Mouse (Mus musculus) MEL (cell line): ENCODE results near the gene Tia1. TPM values are rescaled to one million over a fixed set of nuclear protein-coding genes. Genes with fewer than 3 reads are reported as not detected.

ENCODE experiments used
- DNase-seq: peaks from one replicate; pipeline ENCODE4 v3.0.0; 2011; ENCODE audit warnings: low read depth, low spot score
- H3K27ac ChIP-seq: 2 replicates; pipeline ENCODE4 v1.5.1; 2012; ENCODE audit warnings: low read depth, mild to moderate bottlenecking, control low read depth, low read length, moderate library complexity; ENCODE audit not compliant: control insufficient read depth
- H3K27me3 ChIP-seq, 2 experiments: fragments of 150-350 bp in 1 of 2; sonication (generic) in 1 of 2; 2 replicates each; pipeline ENCODE4 v1.6.1; 2012; ENCODE audit warnings: low read length in 2 of 2, mild to moderate bottlenecking in 2 of 2, improper control_type of control experiment in 1 of 2, moderate library complexity in 1 of 2; ENCODE audit not compliant: insufficient read depth in 2 of 2, control insufficient read depth in 1 of 2
- H3K36me3 ChIP-seq, 2 experiments: 2 replicates each; pipeline ENCODE4 v1.6.1; 2012 to 2014; ENCODE audit warnings: low read length in 2 of 2, improper control_type of control experiment in 1 of 2, inconsistent platforms in 1 of 2, mild to moderate bottlenecking in 1 of 2; ENCODE audit not compliant: insufficient read depth in 2 of 2, control insufficient read depth in 1 of 2
- H3K4me1 ChIP-seq, 2 experiments: fragments of 150-350 bp in 1 of 2; sonication (generic) in 1 of 2; 2 replicates each; pipeline ENCODE4 v1.6.1; 2012; ENCODE audit warnings: low read length in 2 of 2, improper control_type of control experiment in 1 of 2, mild to moderate bottlenecking in 1 of 2; ENCODE audit not compliant: insufficient read depth in 2 of 2, control insufficient read depth in 1 of 2
- H3K4me3 ChIP-seq, 2 experiments: fragments of 150-350 bp in 1 of 2; sonication (generic) in 1 of 2; 2 replicates each; pipeline ENCODE4 v1.5.1; 2012; ENCODE audit warnings: low read depth in 2 of 2, low read length in 2 of 2, mild to moderate bottlenecking in 2 of 2, moderate library complexity in 2 of 2, control low read depth in 1 of 2, improper control_type of control experiment in 1 of 2; ENCODE audit not compliant: control insufficient read depth in 1 of 2, insufficient read depth in 1 of 2
- H3K79me2 ChIP-seq: 2 replicates; pipeline ENCODE4 v1.6.1; 2012; ENCODE audit warnings: mild to moderate bottlenecking, low read length, moderate library complexity; ENCODE audit not compliant: control insufficient read depth, poor library complexity, insufficient read depth
- H3K9ac ChIP-seq: 2 replicates; pipeline ENCODE4 v1.6.1; 2012; ENCODE audit warnings: low read depth, mild to moderate bottlenecking, control low read depth, low read length, moderate library complexity; ENCODE audit not compliant: control insufficient read depth, poor library complexity, severe bottlenecking
- H3K9me3 ChIP-seq: fragments of 150-350 bp; sonication (generic); replicated peaks from 2 replicates; pipeline ENCODE4 v1.6.1; 2012; ENCODE audit warnings: mild to moderate bottlenecking, low read length, improper control_type of control experiment, moderate library complexity; ENCODE audit not compliant: insufficient read depth
- CHD1 ChIP-seq: IDR thresholded peaks from 2 replicates; pipeline ENCODE4 v1.6.1; 2012; ENCODE audit warnings: low read depth, mild to moderate bottlenecking, inconsistent platforms, low read length, improper control_type of control experiment
- CHD2 ChIP-seq: IDR thresholded peaks from 2 replicates; pipeline ENCODE4 v1.6.1; 2011; ENCODE audit warnings: low read length, improper control_type of control experiment
- CTCF ChIP-seq, 3 experiments: IDR thresholded peaks in 2 of 3; conservative IDR thresholded peaks in 1 of 3; 2 replicates each; pipeline ENCODE4 v1.5.1; 2011 to 2012; ENCODE audit warnings: low read length in 3 of 3, low read depth in 2 of 3, mild to moderate bottlenecking in 2 of 3, improper control_type of control experiment in 1 of 3, inconsistent platforms in 1 of 3, mixed read lengths in 1 of 3, moderate library complexity in 1 of 3; ENCODE audit not compliant: control insufficient read depth in 1 of 3, insufficient read depth in 1 of 3, poor library complexity in 1 of 3, severe bottlenecking in 1 of 3
- E2F4 ChIP-seq: IDR thresholded peaks from 2 replicates; pipeline ENCODE4 v1.6.1; 2011; ENCODE audit warnings: low read depth, low read length, improper control_type of control experiment, borderline replicate concordance
- ELF1 ChIP-seq: IDR thresholded peaks from 2 replicates; pipeline ENCODE4 v1.6.1; 2014; ENCODE audit warnings: low read depth, mild to moderate bottlenecking, inconsistent platforms, low read length, improper control_type of control experiment, moderate library complexity
- EP300 ChIP-seq, 2 experiments: IDR thresholded peaks; 2 replicates each; pipeline ENCODE4 v1.6.1; 2011; ENCODE audit warnings: improper control_type of control experiment in 2 of 2, low read length in 2 of 2, low read depth in 1 of 2, mild to moderate bottlenecking in 1 of 2
- ETS1 ChIP-seq: IDR thresholded peaks from 2 replicates; pipeline ENCODE4 v1.6.1; 2012; ENCODE audit warnings: low read depth, mild to moderate bottlenecking, inconsistent platforms, low read length, improper control_type of control experiment, moderate library complexity
- GABPA ChIP-seq: IDR thresholded peaks from 2 replicates; pipeline ENCODE4 v1.6.1; 2012; ENCODE audit warnings: low read depth, mild to moderate bottlenecking, inconsistent platforms, low read length, improper control_type of control experiment, moderate library complexity
- GATA1 ChIP-seq: IDR thresholded peaks from 2 replicates; pipeline ENCODE4 v1.6.1; 2011; ENCODE audit warnings: low read depth, low read length, improper control_type of control experiment
- HCFC1 ChIP-seq: IDR thresholded peaks from 2 replicates; pipeline ENCODE4 v1.6.1; 2012; ENCODE audit warnings: low read depth, mild to moderate bottlenecking, inconsistent platforms, low read length, improper control_type of control experiment, moderate library complexity
- JUND ChIP-seq: IDR thresholded peaks from 2 replicates; pipeline ENCODE4 v1.6.1; 2011; ENCODE audit warnings: low read depth, mild to moderate bottlenecking, improper control_type of control experiment, low read length
- KAT2A ChIP-seq: conservative IDR thresholded peaks from 2 replicates; pipeline ENCODE4 v1.6.1; 2012; ENCODE audit warnings: low read depth, low read length, improper control_type of control experiment, inconsistent platforms
- MAFK ChIP-seq: IDR thresholded peaks from 2 replicates; pipeline ENCODE4 v1.6.1; 2011; ENCODE audit warnings: low read depth, mild to moderate bottlenecking, low read length, improper control_type of control experiment, borderline replicate concordance
- MAX ChIP-seq: IDR thresholded peaks from 2 replicates; pipeline ENCODE4 v1.6.1; 2011; ENCODE audit warnings: low read length, improper control_type of control experiment
- MAZ ChIP-seq: IDR thresholded peaks from 2 replicates; pipeline ENCODE4 v1.6.1; 2012; ENCODE audit warnings: low read depth, mild to moderate bottlenecking, inconsistent platforms, low read length, improper control_type of control experiment
- MEF2A ChIP-seq: IDR thresholded peaks from 2 replicates; pipeline ENCODE4 v1.6.1; 2014; ENCODE audit warnings: low read depth, mild to moderate bottlenecking, inconsistent platforms, low read length, improper control_type of control experiment; ENCODE audit not compliant: poor library complexity, insufficient replicate concordance, severe bottlenecking; ENCODE audit errors: extremely low read depth
- MXI1 ChIP-seq: IDR thresholded peaks from 2 replicates; pipeline ENCODE4 v1.6.1; 2011; ENCODE audit warnings: mild to moderate bottlenecking, low read depth, low read length, improper control_type of control experiment
- MYB ChIP-seq: IDR thresholded peaks from 2 replicates; pipeline ENCODE4 v1.6.1; 2011; ENCODE audit warnings: mild to moderate bottlenecking, low read depth, low read length, improper control_type of control experiment
- MYC ChIP-seq: IDR thresholded peaks from 2 replicates; pipeline ENCODE4 v1.6.1; 2011; ENCODE audit warnings: low read depth, mild to moderate bottlenecking, low read length, improper control_type of control experiment, moderate library complexity
- NELFE ChIP-seq: IDR thresholded peaks from 2 replicates; pipeline ENCODE4 v1.6.1; 2011; ENCODE audit warnings: low read depth, low read length, improper control_type of control experiment
- NRF1 ChIP-seq: IDR thresholded peaks from 2 replicates; pipeline ENCODE4 v1.6.1; 2014; ENCODE audit warnings: low read depth, mild to moderate bottlenecking, inconsistent platforms, low read length, improper control_type of control experiment, moderate library complexity; ENCODE audit not compliant: poor library complexity, insufficient read depth, severe bottlenecking
- POLR2A ChIP-seq, 2 experiments: IDR thresholded peaks; 2 replicates each; pipeline ENCODE4 v1.6.1; 2011 to 2012; ENCODE audit warnings: low read length in 2 of 2, mild to moderate bottlenecking in 2 of 2, control low read depth in 1 of 2, improper control_type of control experiment in 1 of 2, low read depth in 1 of 2, moderate library complexity in 1 of 2; ENCODE audit not compliant: control insufficient read depth in 1 of 2, insufficient read depth in 1 of 2, poor library complexity in 1 of 2
- POLR2AphosphoS2 ChIP-seq: IDR thresholded peaks from 2 replicates; pipeline ENCODE4 v1.6.1; 2011; ENCODE audit warnings: low read length, improper control_type of control experiment
- POLR2AphosphoS5 ChIP-seq: IDR thresholded peaks from 2 replicates; pipeline ENCODE4 v1.6.1; 2012; ENCODE audit warnings: low read depth, borderline replicate concordance, mild to moderate bottlenecking, inconsistent platforms, low read length, moderate library complexity, mixed read lengths
- RCOR1 ChIP-seq: IDR thresholded peaks from 2 replicates; pipeline ENCODE4 v1.6.1; 2012; ENCODE audit warnings: low read depth, mild to moderate bottlenecking, inconsistent platforms, low read length, improper control_type of control experiment
- SIN3A ChIP-seq: IDR thresholded peaks from 2 replicates; pipeline ENCODE4 v1.6.1; 2012; ENCODE audit warnings: low read length, improper control_type of control experiment, inconsistent platforms
- SMC3 ChIP-seq: IDR thresholded peaks from 2 replicates; pipeline ENCODE4 v1.6.1; 2011; ENCODE audit warnings: low read depth, low read length, improper control_type of control experiment
- TAL1 ChIP-seq: IDR thresholded peaks from 2 replicates; pipeline ENCODE4 v1.6.1; 2012; ENCODE audit warnings: mild to moderate bottlenecking, inconsistent platforms, low read length, moderate library complexity, mixed read lengths
- TBP ChIP-seq: IDR thresholded peaks from 2 replicates; pipeline ENCODE4 v1.8.0; 2011; ENCODE audit warnings: low read depth, low read length, improper control_type of control experiment
- TCF12 ChIP-seq: IDR thresholded peaks from 2 replicates; pipeline ENCODE4 v1.6.1; 2014; ENCODE audit warnings: low read depth, mild to moderate bottlenecking, inconsistent platforms, low read length, improper control_type of control experiment, moderate library complexity
- UBTF ChIP-seq: IDR thresholded peaks from 2 replicates; pipeline ENCODE4 v1.6.1; 2012; ENCODE audit warnings: low read depth, mild to moderate bottlenecking, inconsistent platforms, low read length, improper control_type of control experiment, moderate library complexity, borderline replicate concordance; ENCODE audit not compliant: insufficient read depth
- USF1 ChIP-seq: IDR thresholded peaks from 2 replicates; pipeline ENCODE4 v1.6.1; 2014; ENCODE audit warnings: low read depth, mild to moderate bottlenecking, inconsistent platforms, low read length, improper control_type of control experiment, moderate library complexity
- USF2 ChIP-seq, 2 experiments: IDR thresholded peaks; 2 replicates each; pipeline ENCODE4 v1.6.1; 2011 to 2012; ENCODE audit warnings: improper control_type of control experiment in 2 of 2, low read length in 2 of 2, borderline replicate concordance in 1 of 2, inconsistent platforms in 1 of 2, low read depth in 1 of 2, mild to moderate bottlenecking in 1 of 2; ENCODE audit not compliant: insufficient read depth in 1 of 2
- ZMIZ1 ChIP-seq: IDR thresholded peaks from 2 replicates; pipeline ENCODE4 v1.6.1; 2012; ENCODE audit warnings: low read depth, mild to moderate bottlenecking, inconsistent platforms, low read length, improper control_type of control experiment, moderate library complexity
- ZNF384 ChIP-seq: IDR thresholded peaks from 2 replicates; pipeline ENCODE4 v1.6.1; 2012; ENCODE audit warnings: low read depth, mild to moderate bottlenecking, inconsistent platforms, low read length, improper control_type of control experiment
- polyA plus RNA-seq, 2 experiments: library from polyadenylated mRNA; stranded (reverse) in 1 of 2; unstranded in 1 of 2; fragments of >175 nt in 1 of 2; fragments of >200 nt in 1 of 2; gene quantifications; 2 replicates each; pipeline versions ENCODE4 v1.2.1 to v1.2.4; 2012; ENCODE audit warnings: low replicate concordance in 2 of 2, low read depth in 1 of 2; ENCODE audit not compliant: insufficient read length in 2 of 2, insufficient read depth in 1 of 2, missing spikeins in 1 of 2
- total RNA-seq: library from RNA; depleted of rRNA; stranded (reverse); fragments of 300-350 nt; gene quantifications from 2 replicates; pipeline ENCODE4 v1.2.3, GENCODE M21; 2012

Tia1 gene
- total and polyA plus RNA-seq, 3 experiments = 21.5 to 25.3 TPM; not detected in 1

- peak within 1 kb of the TSS; percentile 84 to 91 for H3K4me3 ChIP-seq
- peaks cover 2 to 18% of the 10 kb centered on the region in 2 experiments; a peak in 3 of 4 replicates for H3K4me1 ChIP-seq
- H3K9ac ChIP-seq = peak within 1 kb of the TSS; percentile 88
- H3K36me3 ChIP-seq = peaks cover 2 to 25% of the 10 kb centered on the region in 2 experiments; a peak in 3 of 4 replicates
- no peaks in the 10 kb centered on the region for H3K27me3 ChIP-seq
- DNase-seq = peak; percentile 72
- peak within 1 kb of the TSS; percentile 89 for H3K27ac ChIP-seq
- H3K79me2 ChIP-seq = peaks cover 49% of the 10 kb centered on the region
- TF ChIP-seq ETS1 (no peak), MXI1 (no peak), USF1 (no peak), MYC (no peak), ZMIZ1 (no peak), TAL1 (no peak), NELFE (no peak), TBP (peak; percentile 2; the same call in 1 of the 2 replicates), RCOR1 (no peak), MYB (no peak), ZNF384 (no peak), POLR2AphosphoS5 (no peak), KAT2A (no peak), NRF1 (no peak), MAFK (no peak), JUND (no peak), MAX (no peak), TCF12 (no peak), POLR2A (IDR thresholded peaks at IDR 0.05; ENCODE audit: control insufficient read depth in 1 of 2, insufficient read depth in 1 of 2, low read depth in 1 of 2, low read length in 2 of 2, poor library complexity in 1 of 2) (peak in 1 of 2 experiments; percentile 83; a peak in 3 of 4 replicates), CHD2 (no peak), HCFC1 (no peak), USF2 (IDR thresholded peaks at IDR 0.05; ENCODE audit: borderline replicate concordance in 1 of 2, insufficient read depth in 1 of 2, low read depth in 1 of 2, low read length in 2 of 2) (no peak), CTCF (IDR thresholded peaks at IDR 0.05 in 2 of 3, conservative IDR thresholded peaks at IDR 0.05 in 1 of 3; ENCODE audit: control insufficient read depth in 1 of 3, insufficient read depth in 1 of 3, low read depth in 2 of 3, low read length in 3 of 3, poor library complexity in 1 of 3, severe bottlenecking in 1 of 3) (no peak), MEF2A (0 out of 2 replicates have a peak, but pooled peaks have one; percentile 12), SIN3A (no peak), MAZ (peak; percentile 21; the same call in 1 of the 2 replicates), EP300 (IDR thresholded peaks at IDR 0.05; ENCODE audit: low read depth in 1 of 2, low read length in 2 of 2) (no peak), GATA1 (no peak), E2F4 (no peak), GABPA (no peak), UBTF (no peak), SMC3 (no peak), CHD1 (0 out of 2 replicates have a peak, but pooled peaks have one; percentile 73), POLR2AphosphoS2 (no peak; the same call in 1 of the 2 replicates), ELF1 (no peak)
- no peaks in the 10 kb centered on the region for H3K9me3 ChIP-seq
Measured at GRCm38 (mm10) chr6:86370764-86371339, 33.2 kb upstream of the Tia1 start, which contains the start of gene Snrpg. Gene Snrpg (plus strand): TSS chr6:86371304.
